Mouse (Mus musculus) liver, adult (tissue): ENCODE measurements around the gene 2010111I01Rik.

Experiments used
- GATA4 ChIP-seq: IDR thresholded peaks from 2 replicates; pipeline ENCODE4 v1.6.1; 2014; ENCODE audit warnings: mild to moderate bottlenecking, low read length; ENCODE audit not compliant: insufficient replicate concordance

Gene 2010111I01Rik

GRCm38 (mm10) chr13:63311156-63311555 is 346.5 kb downstream of the 2010111I01Rik start:
- no peak for TF ChIP-seq GATA4

GRCm38 (mm10) chr13:63313247-63313646 is 348.6 kb downstream of the 2010111I01Rik start:
- peak; percentile 45; the same call in 1 of the 2 replicates for TF ChIP-seq GATA4

- no peak for TF ChIP-seq GATA4
Observed at GRCm38 (mm10) chr13:63313748-63314607, 349.3 kb downstream of the 2010111I01Rik start.

GRCm38 (mm10) chr13:63314608-63314920 is 349.9 kb downstream of the 2010111I01Rik start:
- TF ChIP-seq GATA4: no peak

GRCm38 (mm10) chr13:63315777-63316176 is 351.1 kb downstream of the 2010111I01Rik start:
- TF ChIP-seq GATA4: no peak

GRCm38 (mm10) chr13:63316407-63316806 is 351.7 kb downstream of the 2010111I01Rik start:
- TF ChIP-seq GATA4: no peak

- no peak for TF ChIP-seq GATA4
Observed at GRCm38 (mm10) chr13:63317681-63318104, 353.0 kb downstream of the 2010111I01Rik start.

GRCm38 (mm10) chr13:63319814-63320213 is 355.1 kb downstream of the 2010111I01Rik start:
- no peak for TF ChIP-seq GATA4

- TF ChIP-seq GATA4: no peak
Observed at GRCm38 (mm10) chr13:63321689-63322088, 357.0 kb downstream of the 2010111I01Rik start.

GRCm38 (mm10) chr13:63322756-63323155 is 358.1 kb downstream of the 2010111I01Rik start:
- no peak for TF ChIP-seq GATA4

GRCm38 (mm10) chr13:63323286-63324075 is 358.8 kb downstream of the 2010111I01Rik start:
- TF ChIP-seq GATA4: no peak

GRCm38 (mm10) chr13:63324311-63324710 is 359.6 kb downstream of the 2010111I01Rik start:
- no peak for TF ChIP-seq GATA4

- TF ChIP-seq GATA4: peak; percentile 73; the same call in 1 of the 2 replicates
Observed at GRCm38 (mm10) chr13:63324978-63325848, 360.5 kb downstream of the 2010111I01Rik start.

GRCm38 (mm10) chr13:63326015-63326414 is 361.3 kb downstream of the 2010111I01Rik start:
- peak; percentile 85 for TF ChIP-seq GATA4

- TF ChIP-seq GATA4: no peak
Observed at GRCm38 (mm10) chr13:63330236-63330860, 365.7 kb downstream of the 2010111I01Rik start.

- no peak for TF ChIP-seq GATA4
Observed at GRCm38 (mm10) chr13:63331379-63331778, 366.7 kb downstream of the 2010111I01Rik start.
